Mouse (Mus musculus): Measurements from ENCODE around the gene Suclg2. TPM values are rescaled to one million over a fixed set of nuclear protein-coding genes. Genes with fewer than 3 reads are reported as not detected.

Suclg2 gene
- total and polyA plus RNA-seq, 2 experiments from 2014 or later = 16.0 to 16.1 TPM

- H3K9ac ChIP-seq = no peak overlapping the region
- ATAC-seq = peak; percentile 18; the same call in 1 of the 2 replicates
- TF ChIP-seq CTCF (IDR thresholded peaks at IDR 0.05; ENCODE audit: low read depth) = no peak
- peak; percentile 43 for DNase-seq
- no peaks in the 10 kb centered on the region for H3K27me3 ChIP-seq (ENCODE audit: insufficient read depth, low read length)
- WGBS = 23% methylated on average over 4 of the region's 4 CpGs
- no peak overlapping the region for H3K27ac ChIP-seq (ENCODE audit: low read depth, low read length)
- H3K36me3 ChIP-seq (ENCODE audit: insufficient read depth) = no peaks in the 10 kb centered on the region
- no peak overlapping the region for H3K4me3 ChIP-seq (ENCODE audit: low read depth, low read length)
- no peaks in the 10 kb centered on the region for H3K4me1 ChIP-seq (ENCODE audit: insufficient read depth)
- no peak overlapping the region for H3K4me2 ChIP-seq (ENCODE audit: low read depth)
- no peaks in the 10 kb centered on the region for H3K9me3 ChIP-seq (ENCODE audit: low read length)
Observed at GRCm38 (mm10) chr6:95574389-95574788, 144.2 kb downstream of the Suclg2 start.

GRCm38 (mm10) chr6:95573035-95573759, 145.4 kb downstream of the Suclg2 start:
- H3K27me3 ChIP-seq (ENCODE audit: insufficient read depth, low read length) = no peaks in the 10 kb centered on the region
- TF ChIP-seq CTCF (IDR thresholded peaks at IDR 0.05; ENCODE audit: low read depth) = no peak
- no peak overlapping the region for H3K4me3 ChIP-seq (ENCODE audit: low read depth, low read length)
- 55% methylated on average over 3 of the region's 3 CpGs for WGBS
- H3K27ac ChIP-seq (ENCODE audit: low read depth, low read length) = no peak overlapping the region
- no peak overlapping the region for H3K9ac ChIP-seq
- no peak for ATAC-seq
- H3K4me1 ChIP-seq (ENCODE audit: insufficient read depth) = no peaks in the 10 kb centered on the region
- no peak for DNase-seq
- H3K36me3 ChIP-seq (ENCODE audit: insufficient read depth) = no peaks in the 10 kb centered on the region
- no peak overlapping the region for H3K4me2 ChIP-seq (ENCODE audit: low read depth)
- no peaks in the 10 kb centered on the region for H3K9me3 ChIP-seq (ENCODE audit: low read length)

GRCm38 (mm10) chr6:95571620-95572019, 147.0 kb downstream of the Suclg2 start:
- Histone ChIP-seq H3K9ac (no peak overlapping the region), H3K27ac (ENCODE audit: low read depth, low read length) (no peak overlapping the region), H3K27me3 (ENCODE audit: insufficient read depth, low read length) (no peaks in the 10 kb centered on the region), H3K9me3 (ENCODE audit: low read length) (no peaks in the 10 kb centered on the region), H3K4me3 (ENCODE audit: low read depth, low read length) (no peak overlapping the region), H3K4me1 (ENCODE audit: insufficient read depth) (no peaks in the 10 kb centered on the region), H3K36me3 (ENCODE audit: insufficient read depth) (no peaks in the 10 kb centered on the region), H3K4me2 (ENCODE audit: low read depth) (no peak overlapping the region)
- no peak for TF ChIP-seq CTCF (IDR thresholded peaks at IDR 0.05; ENCODE audit: low read depth)
- ATAC-seq (no peak), DNase-seq (no peak)
- 35% methylated on average over 3 of the region's 3 CpGs for WGBS

- no peak overlapping the region for H3K9ac ChIP-seq
- no peak for TF ChIP-seq CTCF (IDR thresholded peaks at IDR 0.05; ENCODE audit: low read depth)
- no peaks in the 10 kb centered on the region for H3K36me3 ChIP-seq (ENCODE audit: insufficient read depth)
- H3K27ac ChIP-seq (ENCODE audit: low read depth, low read length) = no peak overlapping the region
- DNase-seq (no peak), ATAC-seq (no peak)
- no peaks in the 10 kb centered on the region for H3K4me1 ChIP-seq (ENCODE audit: insufficient read depth)
- 82% methylated on average over 2 of the region's 2 CpGs for WGBS
- H3K9me3 ChIP-seq (ENCODE audit: low read length) = no peaks in the 10 kb centered on the region
- no peak overlapping the region for H3K4me2 ChIP-seq (ENCODE audit: low read depth)
- no peaks in the 10 kb centered on the region for H3K27me3 ChIP-seq (ENCODE audit: insufficient read depth, low read length)
- H3K4me3 ChIP-seq (ENCODE audit: low read depth, low read length) = no peak overlapping the region
Observed at GRCm38 (mm10) chr6:95563355-95564009, 155.1 kb downstream of the Suclg2 start.

- Histone ChIP-seq H3K27me3 (ENCODE audit: insufficient read depth, low read length) (no peaks in the 10 kb centered on the region), H3K36me3 (ENCODE audit: insufficient read depth) (no peaks in the 10 kb centered on the region), H3K9ac (no peak overlapping the region), H3K4me1 (ENCODE audit: insufficient read depth) (no peaks in the 10 kb centered on the region), H3K27ac (ENCODE audit: low read depth, low read length) (no peak overlapping the region), H3K4me2 (ENCODE audit: low read depth) (no peak overlapping the region), H3K4me3 (ENCODE audit: low read depth, low read length) (no peak overlapping the region), H3K9me3 (ENCODE audit: low read length) (no peaks in the 10 kb centered on the region)
- WGBS = 66% methylated on average over 6 of the region's 6 CpGs
- TF ChIP-seq CTCF (IDR thresholded peaks at IDR 0.05; ENCODE audit: low read depth) = no peak
- no peak for ATAC-seq
- peak; percentile 25 for DNase-seq
Observed at GRCm38 (mm10) chr6:95556320-95556719, 162.3 kb downstream of the Suclg2 start.

- Histone ChIP-seq H3K27me3 (ENCODE audit: insufficient read depth, low read length) (no peaks in the 10 kb centered on the region), H3K4me2 (ENCODE audit: low read depth) (no peak overlapping the region), H3K9me3 (ENCODE audit: low read length) (no peaks in the 10 kb centered on the region), H3K4me1 (ENCODE audit: insufficient read depth) (no peaks in the 10 kb centered on the region), H3K36me3 (ENCODE audit: insufficient read depth) (no peaks in the 10 kb centered on the region), H3K27ac (ENCODE audit: low read depth, low read length) (no peak overlapping the region), H3K4me3 (ENCODE audit: low read depth, low read length) (no peak overlapping the region), H3K9ac (no peak overlapping the region)
- ATAC-seq (no peak), DNase-seq (no peak)
- WGBS = 66% methylated on average over 6 of the region's 6 CpGs
- TF ChIP-seq CTCF (IDR thresholded peaks at IDR 0.05; ENCODE audit: low read depth) = no peak
Observed at GRCm38 (mm10) chr6:95552339-95552950, 166.2 kb downstream of the Suclg2 start.

- no peak for DNase-seq
- WGBS = 69% methylated on average over 4 of the region's 4 CpGs
- ATAC-seq = no peak
- TF ChIP-seq CTCF (IDR thresholded peaks at IDR 0.05; ENCODE audit: low read depth) = no peak
- H3K27me3 ChIP-seq (ENCODE audit: insufficient read depth, low read length) = no peaks in the 10 kb centered on the region
- H3K4me3 ChIP-seq (ENCODE audit: low read depth, low read length) = no peak overlapping the region
- H3K36me3 ChIP-seq (ENCODE audit: insufficient read depth) = no peaks in the 10 kb centered on the region
- no peak overlapping the region for H3K4me2 ChIP-seq (ENCODE audit: low read depth)
- H3K27ac ChIP-seq (ENCODE audit: low read depth, low read length) = no peak overlapping the region
- H3K4me1 ChIP-seq (ENCODE audit: insufficient read depth) = no peaks in the 10 kb centered on the region
- H3K9me3 ChIP-seq (ENCODE audit: low read length) = no peaks in the 10 kb centered on the region
- no peak overlapping the region for H3K9ac ChIP-seq
Observed at GRCm38 (mm10) chr6:95551000-95551399, 167.6 kb downstream of the Suclg2 start.
